Mouse (Mus musculus): ENCODE measurements around the gene C1galt1c1.

The C1galt1c1 gene

DNA sequence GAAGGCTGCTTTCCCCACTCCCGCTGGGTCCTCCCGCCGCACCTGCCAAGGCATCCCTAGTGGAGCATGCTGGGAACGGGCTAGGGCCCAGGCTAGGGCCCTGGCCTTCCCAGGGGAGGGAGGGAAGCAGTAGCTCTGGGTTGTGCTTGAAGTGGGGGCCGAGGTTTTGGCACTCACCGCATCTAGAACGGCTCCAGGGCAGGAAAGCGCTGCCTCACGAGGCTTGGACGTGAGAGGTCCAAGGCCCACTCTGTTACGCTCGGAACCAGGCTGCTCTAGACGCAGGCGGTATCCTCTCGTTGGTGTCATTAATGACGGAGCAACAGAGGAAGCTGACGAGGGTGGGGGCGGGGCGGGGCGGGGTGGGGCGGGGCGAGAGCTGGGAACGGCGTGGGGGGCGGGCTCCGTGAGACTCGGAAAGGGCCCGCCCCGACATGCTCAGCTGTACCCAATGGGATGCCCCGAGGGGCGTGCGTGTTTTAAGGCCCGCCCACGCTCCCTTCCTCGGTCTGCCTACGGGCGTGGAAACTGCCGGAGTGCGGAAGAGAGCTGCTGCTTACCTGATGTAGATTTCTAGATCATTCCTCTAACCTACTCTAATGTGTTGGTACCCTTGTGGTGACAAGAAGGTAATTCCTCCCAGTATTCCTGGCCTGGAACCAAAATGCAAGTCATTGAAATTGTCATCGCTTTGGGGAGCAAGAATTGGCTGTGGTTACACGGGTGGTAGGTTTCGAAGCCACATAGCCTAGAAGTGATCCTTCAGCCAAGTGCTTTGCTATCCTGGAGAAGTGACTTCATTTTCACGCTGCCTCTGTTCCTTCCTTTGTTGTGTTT is at the start of gene C1galt1c1:
Gene C1galt1c1, minus strand, starts transcription at position 287 of the 837 bp plus-strand sequence.
- in situ Hi-C loops (cut with MboI, MseI) = loop anchor here (10.0 kb wide), 1 partner anchor 70 kb away; no protein-coding TSS in a partner anchor

DNA sequence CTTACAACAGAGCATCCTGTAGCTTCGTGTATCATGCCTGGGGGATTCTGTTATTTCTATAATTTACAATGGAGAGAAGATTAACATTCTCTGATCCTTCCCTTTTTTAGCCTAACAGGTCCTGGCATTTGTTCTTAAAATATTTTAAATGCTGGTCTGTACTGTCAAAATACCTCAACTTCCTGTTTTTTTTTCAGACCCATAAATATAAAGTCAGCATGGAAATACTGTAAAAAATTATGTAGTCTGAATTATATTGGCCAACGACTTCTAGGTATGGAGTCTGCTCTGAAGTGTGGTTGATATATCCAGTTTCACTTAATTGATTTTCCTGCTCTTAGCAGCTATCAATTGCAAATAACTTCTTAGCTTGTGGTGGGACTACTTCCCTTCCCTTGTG is 47.1 kb upstream of the C1galt1c1 start:
- in situ Hi-C loops (cut with MboI, MseI) = no loop called here

DNA sequence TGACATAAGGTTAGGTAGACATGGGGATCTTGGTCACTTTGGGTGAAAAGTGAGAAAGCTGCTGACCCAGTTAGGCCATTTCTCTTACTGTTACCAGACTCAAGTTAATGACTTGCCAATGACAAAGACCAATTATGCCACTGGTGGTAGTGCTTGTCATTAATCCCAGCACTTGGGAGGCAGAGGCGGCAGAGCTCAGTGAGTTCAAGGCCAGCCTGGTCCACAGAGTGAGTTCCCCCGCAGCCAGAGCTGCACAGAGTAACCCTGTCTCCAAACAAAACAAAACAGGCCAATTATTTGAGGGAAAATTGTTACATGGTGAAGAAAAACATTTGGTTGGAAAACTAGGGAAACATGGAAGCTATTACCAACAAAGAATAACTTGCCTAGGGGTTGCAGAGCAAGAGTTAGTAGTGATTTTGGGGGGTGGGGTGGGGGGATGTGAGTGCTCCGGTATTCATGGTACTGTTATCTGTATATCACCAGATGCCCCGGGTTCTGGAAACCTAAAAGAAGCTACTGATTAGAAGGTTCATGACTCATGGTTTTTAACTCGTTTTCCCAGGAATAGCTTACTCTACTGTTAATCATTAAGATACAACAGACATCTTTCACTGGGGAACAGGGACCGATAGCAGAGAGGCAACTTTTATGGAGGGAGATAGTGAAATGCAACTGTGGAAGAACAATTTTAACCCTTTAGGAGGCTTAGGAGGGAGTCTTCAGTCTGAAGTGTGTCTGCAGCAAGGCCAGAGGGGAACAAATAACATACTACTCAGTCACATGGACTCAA is 34.4 kb upstream of the C1galt1c1 start:
- in situ Hi-C loops (cut with MboI, MseI) = no loop called here

DNA sequence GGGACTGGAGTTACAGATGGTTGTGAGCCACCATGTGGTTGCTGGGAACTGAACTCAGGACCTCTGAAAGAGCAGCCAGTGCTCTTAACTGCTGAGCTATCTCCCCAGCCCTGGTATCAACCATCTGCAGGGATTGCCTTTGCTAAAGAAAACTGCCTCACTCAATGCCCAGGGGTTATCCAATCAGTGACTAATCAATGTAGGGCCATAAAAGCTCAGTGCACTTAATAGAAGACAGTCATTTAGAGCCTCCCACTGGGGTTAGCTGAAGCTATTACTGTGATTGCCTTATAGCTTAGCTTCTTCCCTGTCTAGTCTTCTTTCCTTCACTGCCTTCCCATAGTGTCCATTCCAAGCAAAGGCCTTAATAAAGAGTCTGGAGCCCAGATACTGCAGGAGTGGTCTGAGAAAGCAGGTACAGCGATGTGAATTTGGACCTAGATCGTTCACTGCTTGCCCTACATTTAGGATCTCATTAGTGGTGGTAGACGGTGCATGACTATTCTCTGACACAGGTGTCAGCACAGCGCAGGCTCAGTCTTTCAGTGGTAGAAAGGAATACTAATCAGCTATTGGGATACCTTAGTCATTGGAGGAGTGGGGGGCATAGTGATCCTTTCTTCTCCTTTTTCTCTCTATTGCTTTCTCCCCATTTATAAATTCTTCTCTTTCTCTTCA is 21.5 kb upstream of the C1galt1c1 start:
- in situ Hi-C loops (cut with MboI, MseI) = loop anchor here (10.0 kb wide), 1 partner anchor 142 kb away; no protein-coding TSS in a partner anchor

DNA sequence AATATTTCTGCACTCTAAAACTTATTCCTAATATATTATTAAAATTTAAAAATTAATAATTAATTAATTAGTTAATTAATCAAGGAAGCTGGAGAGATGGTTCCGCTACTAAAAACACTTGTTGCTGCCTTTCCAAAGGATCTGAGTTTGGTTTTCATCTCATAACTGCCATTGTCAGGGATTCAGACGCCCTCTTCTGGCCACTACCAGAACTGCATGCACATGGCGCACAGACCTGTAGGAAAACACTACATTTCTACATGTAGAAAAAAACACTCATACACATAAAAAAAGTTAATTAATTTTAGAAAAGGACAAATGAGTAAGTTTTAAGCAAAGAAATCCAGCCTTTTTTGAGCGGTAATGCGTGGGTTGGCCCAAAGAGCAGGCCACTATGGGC is 19.8 kb upstream of the C1galt1c1 start:
- in situ Hi-C loops (cut with MboI, MseI) = loop anchor here (10.0 kb wide), 1 partner anchor 140 kb away; no protein-coding TSS in a partner anchor

DNA sequence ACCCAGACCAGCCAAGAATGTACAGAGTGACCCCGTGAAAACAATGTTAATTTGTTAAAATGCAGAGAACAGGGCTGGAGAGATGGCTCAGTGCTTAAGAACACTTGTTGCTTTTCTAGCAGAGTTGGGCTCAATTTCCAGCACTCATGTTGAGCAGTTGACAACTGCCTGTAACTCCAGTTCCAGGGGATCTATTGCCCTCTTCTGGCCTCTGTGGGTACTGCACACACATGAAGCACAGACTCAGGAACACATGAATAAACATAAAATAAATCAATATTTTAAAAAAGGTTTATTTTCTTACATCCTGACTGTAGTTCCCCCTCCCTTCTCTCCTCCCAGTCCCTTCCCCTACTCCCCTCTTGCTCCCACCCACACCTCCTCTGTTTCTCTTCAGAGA is 18.3 kb upstream of the C1galt1c1 start:
- in situ Hi-C loops (cut with MboI, MseI) = loop anchor here (10.0 kb wide), 1 partner anchor 138 kb away; no protein-coding TSS in a partner anchor

DNA sequence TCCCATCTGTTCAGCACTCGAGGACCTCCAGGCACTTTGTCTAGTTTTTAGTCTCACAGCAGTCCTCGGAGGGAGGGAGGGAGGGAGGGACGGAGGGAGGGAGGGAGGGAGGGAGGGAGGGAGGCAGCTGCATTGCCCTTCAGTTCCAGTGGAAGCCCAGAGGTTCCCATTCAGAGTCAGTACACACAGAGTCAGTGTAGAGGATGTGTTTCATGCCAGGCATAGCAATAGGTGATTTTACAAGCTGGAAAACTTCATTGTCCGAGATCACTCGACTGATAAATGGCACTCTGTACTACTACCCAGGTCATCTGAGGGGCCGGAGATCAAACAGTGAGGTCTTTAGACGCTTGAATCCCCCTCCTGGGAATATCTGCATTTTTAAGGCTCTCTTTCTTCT is 16.3 kb upstream of the C1galt1c1 start:
- in situ Hi-C loops (cut with MboI, MseI) = loop anchor here (10.0 kb wide), 1 partner anchor 136 kb away; no protein-coding TSS in a partner anchor

DNA sequence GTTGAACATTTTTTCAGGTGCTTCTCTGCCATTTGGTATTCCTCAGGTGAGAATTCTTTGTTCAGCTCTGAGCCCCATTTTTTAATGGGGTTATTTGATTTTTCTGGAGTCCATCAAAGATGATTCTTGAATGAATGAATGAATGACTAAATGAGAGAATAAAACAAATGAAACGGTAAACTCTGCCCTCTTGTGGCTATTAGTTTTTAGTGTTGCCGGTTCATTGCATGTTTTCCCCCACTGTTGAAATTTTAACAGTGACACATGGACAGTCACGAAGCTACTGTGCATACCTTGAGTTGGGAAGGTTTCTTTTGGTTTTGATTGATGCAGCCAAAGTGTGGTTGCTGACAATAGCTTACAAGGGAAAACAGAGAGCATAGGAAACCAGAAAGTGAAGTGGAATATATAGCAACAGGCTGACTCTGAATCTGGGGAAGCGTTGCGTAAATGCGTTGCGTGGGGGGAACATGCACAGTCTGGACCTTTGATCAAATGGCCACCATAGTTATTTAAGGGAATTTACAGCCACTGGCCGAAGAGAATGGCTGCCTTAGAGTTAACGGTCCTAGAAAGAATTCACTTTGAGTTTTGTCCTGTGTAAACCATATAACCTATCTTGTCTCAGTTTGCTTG is 15.6 kb upstream of the C1galt1c1 start:
- in situ Hi-C loops (cut with MboI, MseI) = loop anchor here (10.0 kb wide), 1 partner anchor 136 kb away; no protein-coding TSS in a partner anchor

DNA sequence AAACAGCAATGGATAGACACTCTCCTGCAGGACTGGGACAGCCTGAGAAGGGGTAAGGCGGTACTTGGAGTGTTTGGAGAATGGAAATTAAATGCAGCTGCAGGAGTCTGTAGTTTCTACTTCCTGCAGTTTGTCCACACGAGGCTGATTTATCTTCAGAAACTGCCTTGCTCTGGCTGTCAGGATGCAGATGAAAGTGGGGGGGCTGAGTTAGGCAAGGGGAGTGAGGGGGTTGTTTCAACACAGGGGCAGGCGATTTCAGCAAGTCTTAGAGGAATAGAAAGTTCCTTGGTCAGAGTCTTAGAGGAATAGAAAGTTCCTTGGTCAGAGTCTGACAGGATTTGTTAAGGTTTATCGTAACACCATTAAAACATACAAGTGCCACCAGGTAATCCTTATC is 7.3 kb upstream of the C1galt1c1 start:
- in situ Hi-C loops (cut with MboI, MseI) = no loop called here

DNA sequence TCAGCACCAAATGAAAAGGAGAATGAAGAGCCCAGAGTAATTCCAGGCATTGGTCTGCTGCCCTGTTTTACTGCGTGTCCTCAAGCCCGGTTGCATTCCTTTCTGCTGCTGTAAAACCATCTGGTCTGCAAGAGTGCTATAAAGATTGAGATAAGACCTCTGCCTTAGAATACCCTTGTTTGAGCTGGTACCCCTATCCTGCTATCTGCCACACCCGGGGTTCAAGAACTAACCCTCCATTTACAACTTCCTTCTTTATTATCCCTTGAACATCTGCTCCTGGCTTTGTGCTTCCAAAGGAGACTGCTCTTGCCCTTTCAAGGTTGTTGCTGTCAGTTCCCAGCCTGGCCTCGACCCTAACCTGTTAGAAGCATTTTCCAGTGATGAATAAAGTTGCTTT is 6.5 kb upstream of the C1galt1c1 start:
- in situ Hi-C loops (cut with MboI, MseI) = no loop called here

DNA sequence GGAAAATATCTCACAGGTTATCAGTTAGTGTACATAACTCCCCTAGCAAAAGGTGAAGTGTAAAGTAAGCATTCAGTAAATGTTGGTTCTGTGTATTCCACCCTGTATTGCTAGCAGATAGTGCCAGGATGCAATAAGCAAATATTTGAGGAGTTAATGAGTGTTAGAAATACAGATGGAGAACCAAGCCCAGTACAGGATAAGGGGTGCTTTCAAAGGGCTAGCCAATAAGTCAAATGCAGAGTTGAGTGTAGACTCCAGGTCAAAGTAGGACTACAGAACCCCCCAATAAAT is 698 bp upstream of the C1galt1c1 start:
- in situ Hi-C loops (cut with MboI, MseI) = loop anchor here (10.0 kb wide), 1 partner anchor 71 kb away; no protein-coding TSS in a partner anchor

DNA sequence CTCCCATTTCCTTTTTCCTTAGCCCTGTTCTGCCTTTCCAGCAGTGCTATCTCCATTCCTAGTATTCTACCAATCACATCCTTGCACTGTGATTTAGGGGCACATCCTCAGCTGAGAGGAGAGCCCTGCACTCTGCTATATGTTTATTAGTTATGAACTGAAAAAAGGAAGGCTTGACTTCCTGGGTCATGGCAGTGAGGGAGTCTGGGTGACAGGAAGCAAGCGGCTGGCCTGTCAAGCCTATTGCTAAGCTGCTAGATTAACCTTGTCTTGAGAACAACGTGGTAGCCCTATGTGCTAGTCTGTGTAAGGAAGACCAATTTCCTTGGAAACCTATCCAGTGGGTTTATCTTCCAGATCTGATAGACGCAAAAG is 33.9 kb downstream of the C1galt1c1 start:
- in situ Hi-C loops (cut with MboI, MseI) = no loop called here

DNA sequence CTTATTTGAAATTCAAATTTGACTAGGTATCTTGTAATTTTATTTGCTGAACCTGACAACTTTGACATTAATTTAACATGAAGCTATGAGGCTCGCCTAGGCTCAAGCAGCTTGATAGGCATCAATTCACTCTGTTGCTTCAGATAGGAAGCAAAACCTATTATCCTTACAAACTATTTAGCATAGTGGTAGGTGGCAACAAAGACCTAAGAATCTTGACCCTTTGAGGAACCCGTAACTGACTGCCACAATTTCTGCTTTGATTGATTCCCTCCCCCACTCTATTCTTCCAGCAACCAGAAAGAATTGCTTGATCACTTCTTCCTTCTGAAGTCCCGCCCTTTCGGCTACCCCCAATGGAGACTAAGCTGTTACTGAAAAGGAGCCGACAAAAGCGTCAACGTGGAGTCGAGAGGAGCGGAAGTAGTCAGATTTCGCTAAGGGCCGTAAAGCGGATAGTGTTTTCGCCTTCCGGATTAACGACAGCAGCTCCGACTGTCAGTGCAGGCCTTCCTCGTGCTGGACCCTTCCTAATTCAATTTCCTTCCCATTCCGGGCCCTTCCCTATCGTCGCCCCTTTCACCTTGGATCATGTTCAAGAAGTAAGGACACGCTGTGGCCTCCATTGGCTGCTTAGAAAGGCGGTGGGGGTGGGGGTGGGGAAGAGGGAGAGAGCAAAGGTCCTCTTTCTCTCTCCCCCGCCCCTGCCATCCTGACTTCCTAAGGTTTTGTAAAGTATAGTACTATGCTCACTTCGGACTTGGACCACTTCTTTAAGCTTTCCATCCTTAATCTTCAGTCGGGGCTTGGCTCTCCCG is 34.5 kb downstream of the C1galt1c1 start, which contains the start of gene Mcts1:
Gene Mcts1, plus strand, starts transcription at position 402 of the 818 bp plus-strand sequence.
- in situ Hi-C loops (cut with MboI, MseI) = no loop called here

DNA sequence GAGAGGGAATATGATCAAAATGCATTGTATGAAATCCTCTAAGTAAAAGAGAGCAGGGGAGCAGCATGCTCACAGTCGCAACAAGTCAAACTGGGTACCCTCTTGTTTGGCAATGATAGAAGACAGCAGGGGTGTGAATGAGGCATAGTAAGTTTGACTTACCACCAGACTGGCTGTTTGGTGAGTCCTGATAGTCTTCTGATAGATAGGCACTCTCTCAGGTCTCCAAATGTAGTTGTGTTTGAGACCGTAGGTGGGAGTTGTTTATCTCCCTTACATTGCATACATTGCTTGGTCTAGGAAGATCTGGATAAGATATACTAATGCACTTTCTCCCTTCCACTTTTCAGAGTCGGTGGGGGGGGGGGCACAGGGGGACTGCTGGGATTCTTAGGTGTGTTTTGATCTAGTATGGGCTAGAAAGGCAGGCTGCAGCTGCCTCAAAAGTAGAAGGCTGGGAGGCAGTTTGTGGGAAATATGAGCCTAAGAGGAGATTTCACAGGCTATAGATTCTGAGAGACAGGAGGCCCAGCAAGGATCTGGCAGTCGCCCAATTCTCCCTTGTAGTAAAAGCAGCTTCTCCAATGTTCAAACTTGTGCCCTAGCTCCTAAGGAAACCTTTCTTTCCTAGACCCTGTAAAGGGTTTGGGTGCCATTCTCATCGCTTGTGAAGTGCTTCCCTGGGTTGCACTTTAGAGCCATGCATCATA is 41.6 kb downstream of the C1galt1c1 start:
- in situ Hi-C loops (cut with MboI, MseI) = no loop called here

DNA sequence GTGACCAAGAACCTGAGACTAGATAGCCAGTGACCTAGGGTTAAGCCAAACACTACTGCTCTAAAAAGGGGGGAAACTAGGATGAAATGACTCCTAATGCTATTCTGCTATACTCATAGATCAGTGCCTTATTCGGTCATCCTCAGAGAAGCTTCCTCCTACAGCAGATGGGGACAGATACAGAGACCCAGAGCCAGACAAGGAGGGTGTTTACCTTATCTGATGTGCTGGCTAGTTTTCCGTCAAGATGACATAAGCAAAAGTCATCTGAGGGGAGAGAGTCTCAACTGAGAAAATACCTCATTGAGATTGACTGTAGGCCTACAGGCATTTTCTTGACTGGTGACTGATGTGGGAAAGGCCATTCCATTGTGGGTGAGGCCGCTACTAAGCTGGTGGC is 43.1 kb downstream of the C1galt1c1 start:
- in situ Hi-C loops (cut with MboI, MseI) = no loop called here

DNA sequence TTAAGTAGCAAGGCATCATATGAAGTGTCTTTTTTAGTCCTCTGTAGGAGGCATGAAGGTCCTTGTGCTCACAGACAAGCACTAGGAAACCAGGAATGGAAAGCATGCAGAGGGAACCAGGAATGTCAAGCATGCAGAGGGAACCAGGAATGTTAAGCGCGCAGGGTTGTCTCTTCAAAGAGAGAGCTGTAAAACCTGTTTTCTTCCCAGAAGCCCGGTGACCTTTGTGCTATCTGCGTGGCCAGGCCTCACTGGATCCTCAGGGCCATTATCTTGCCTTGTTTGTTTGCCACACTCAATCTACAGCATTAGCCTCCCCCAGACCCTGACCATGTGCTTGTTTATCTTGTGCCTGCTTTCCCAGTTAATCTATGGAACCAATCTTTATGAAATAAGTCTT is 45.1 kb downstream of the C1galt1c1 start:
- in situ Hi-C loops (cut with MboI, MseI) = no loop called here

DNA sequence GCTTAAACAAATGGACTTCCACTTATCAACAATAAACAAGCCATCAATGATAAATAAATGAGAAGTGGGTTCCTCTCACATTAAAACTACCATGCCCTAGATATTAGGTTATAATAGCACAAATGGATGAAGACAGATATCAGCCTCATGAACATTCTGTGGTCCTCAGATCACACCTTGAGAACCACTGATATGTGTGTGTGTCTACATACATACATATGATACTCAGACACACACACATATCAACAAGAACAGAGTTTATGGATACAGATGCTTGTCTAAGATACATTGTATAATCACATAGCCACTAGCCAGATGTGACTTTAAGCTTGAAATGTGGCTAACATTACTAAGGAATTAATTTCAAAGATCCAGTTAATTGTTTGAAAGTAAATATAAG is 51.6 kb downstream of the C1galt1c1 start:
- in situ Hi-C loops (cut with MboI, MseI) = no loop called here

DNA sequence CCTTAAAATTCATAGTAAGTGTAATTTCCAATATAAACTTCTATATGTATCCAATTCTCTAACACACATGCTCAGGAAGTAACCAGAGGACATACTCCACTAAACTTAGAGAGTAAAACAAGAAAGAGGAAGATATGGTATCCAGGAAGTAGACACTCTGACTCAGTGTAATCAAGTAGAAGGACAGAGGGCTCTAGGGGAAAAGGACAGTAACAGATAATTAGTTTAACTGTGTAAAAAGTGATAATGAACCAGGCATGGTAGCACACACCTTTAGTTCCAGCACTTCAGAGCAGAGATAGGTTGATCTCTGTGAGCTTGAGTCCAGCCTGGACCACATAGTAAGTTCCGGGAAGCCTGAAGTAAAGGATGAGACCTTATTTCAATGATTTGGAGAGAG is 53.7 kb downstream of the C1galt1c1 start:
- in situ Hi-C loops (cut with MboI, MseI) = no loop called here
